Mouse (Mus musculus): Measurements from ENCODE around the gene Fbxl18. TPM values are rescaled to one million over a fixed set of nuclear protein-coding genes. Genes with fewer than 3 reads are reported as not detected.

The Fbxl18 gene
- total and polyA plus RNA-seq, 3 experiments, result 4.6 to 7.4 TPM; not detected in 1

DNA sequence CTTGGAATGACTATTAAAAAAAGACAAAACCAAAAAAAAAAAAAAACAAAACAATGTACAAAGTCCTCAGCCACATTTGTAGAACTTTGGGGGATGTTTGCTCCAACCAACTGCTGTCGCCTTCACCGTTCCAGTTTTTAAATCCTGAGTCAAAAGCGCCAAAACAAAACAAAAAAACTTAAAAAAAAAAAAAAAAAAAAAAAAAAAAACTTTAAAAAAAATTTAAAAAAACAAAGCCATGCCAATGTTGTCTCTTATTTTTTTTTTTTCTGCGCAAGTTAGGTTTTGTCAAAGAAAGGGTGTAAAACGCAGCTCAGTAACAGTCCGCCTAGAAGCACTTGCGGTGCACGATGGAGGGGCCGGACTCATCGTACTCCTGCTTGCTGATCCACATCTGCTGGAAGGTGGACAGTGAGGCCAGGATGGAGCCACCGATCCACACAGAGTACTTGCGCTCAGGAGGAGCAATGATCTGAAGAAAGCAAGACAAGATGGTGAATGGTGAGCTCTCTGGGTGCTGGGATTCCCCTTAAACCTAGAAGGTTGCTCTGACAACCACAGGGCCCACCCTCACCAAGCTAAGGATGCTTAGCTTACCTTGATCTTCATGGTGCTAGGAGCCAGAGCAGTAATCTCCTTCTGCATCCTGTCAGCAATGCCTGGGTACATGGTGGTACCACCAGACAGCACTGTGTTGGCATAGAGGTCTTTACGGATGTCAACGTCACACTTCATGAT, 8.4 kb upstream of the Fbxl18 start:
- no peaks in the 10 kb centered on the region for H3K9me3 ChIP-seq (replicated peaks; ENCODE audit: insufficient read depth, low read length)
- no peak overlapping the region for H3K4me3 ChIP-seq (ENCODE audit: control insufficient read depth in 1 of 2, insufficient read depth in 1 of 2, low read depth in 2 of 2, low read length in 2 of 2)
- TF ChIP-seq ETS1 (IDR thresholded peaks at IDR 0.05; ENCODE audit: low read depth, low read length) (no peak), POLR2A (IDR thresholded peaks at IDR 0.05; ENCODE audit: control insufficient read depth in 1 of 2, insufficient read depth in 1 of 2, low read depth in 1 of 2, low read length in 2 of 2, poor library complexity in 1 of 2) (peak in 1 of 2 experiments; percentile 37; a peak in 1 of 4 replicates), ELF1 (IDR thresholded peaks at IDR 0.05; ENCODE audit: low read depth, low read length) (no peak), MAZ (IDR thresholded peaks at IDR 0.05; ENCODE audit: low read depth, low read length) (no peak), POLR2AphosphoS2 (IDR thresholded peaks at IDR 0.05; ENCODE audit: low read length) (0 out of 2 replicates have a peak, but pooled peaks have one; percentile 25), MAFK (IDR thresholded peaks at IDR 0.05; ENCODE audit: borderline replicate concordance, low read depth, low read length) (no peak), KAT2A (conservative IDR thresholded peaks at IDR 0.05; ENCODE audit: low read depth, low read length) (no peak), CHD1 (IDR thresholded peaks at IDR 0.05; ENCODE audit: low read depth, low read length) (peak; percentile 39; the same call in 1 of the 2 replicates), HCFC1 (IDR thresholded peaks at IDR 0.05; ENCODE audit: low read depth, low read length) (no peak), SIN3A (IDR thresholded peaks at IDR 0.05; ENCODE audit: low read length) (no peak), ZNF384 (IDR thresholded peaks at IDR 0.05; ENCODE audit: low read depth, low read length) (peak; percentile 56), GATA1 (IDR thresholded peaks at IDR 0.05; ENCODE audit: low read depth, low read length) (no peak), E2F4 (IDR thresholded peaks at IDR 0.05; ENCODE audit: borderline replicate concordance, low read depth, low read length) (no peak), MXI1 (IDR thresholded peaks at IDR 0.05; ENCODE audit: low read depth, low read length) (no peak), NRF1 (IDR thresholded peaks at IDR 0.05; ENCODE audit: insufficient read depth, low read depth, low read length, poor library complexity, severe bottlenecking) (no peak), JUND (IDR thresholded peaks at IDR 0.05; ENCODE audit: low read depth, low read length) (no peak), USF2 (IDR thresholded peaks at IDR 0.05; ENCODE audit: borderline replicate concordance in 1 of 2, insufficient read depth in 1 of 2, low read depth in 1 of 2, low read length in 2 of 2) (no peak), USF1 (IDR thresholded peaks at IDR 0.05; ENCODE audit: low read depth, low read length) (no peak), CTCF (IDR thresholded peaks at IDR 0.05 in 2 of 3, conservative IDR thresholded peaks at IDR 0.05 in 1 of 3; ENCODE audit: control insufficient read depth in 1 of 3, insufficient read depth in 1 of 3, low read depth in 2 of 3, low read length in 3 of 3, poor library complexity in 1 of 3, severe bottlenecking in 1 of 3) (no peak), UBTF (IDR thresholded peaks at IDR 0.05; ENCODE audit: borderline replicate concordance, insufficient read depth, low read depth, low read length) (no peak)
- H3K79me2 ChIP-seq (ENCODE audit: control insufficient read depth, insufficient read depth, low read length, poor library complexity), result peaks cover 20% of the 10 kb centered on the region
- peaks cover 13 to 22% of the 10 kb centered on the region in 2 experiments for H3K36me3 ChIP-seq (ENCODE audit: control insufficient read depth in 1 of 2, insufficient read depth in 2 of 2, low read length in 2 of 2)
- no peaks in the 10 kb centered on the region for H3K27me3 ChIP-seq (ENCODE audit: control insufficient read depth in 1 of 2, insufficient read depth in 2 of 2, low read length in 2 of 2)
- H3K27ac ChIP-seq (ENCODE audit: control insufficient read depth, low read depth, low read length), result no peak overlapping the region
- no peak for DNase-seq (ENCODE audit: low read depth, low spot score)
- H3K9ac ChIP-seq (ENCODE audit: control insufficient read depth, low read depth, low read length, poor library complexity, severe bottlenecking), result no peak overlapping the region
- peaks cover 5 to 24% of the 10 kb centered on the region in 2 experiments for H3K4me1 ChIP-seq (ENCODE audit: control insufficient read depth in 1 of 2, insufficient read depth in 2 of 2, low read length in 2 of 2)
